Mouse (Mus musculus) gastrocnemius, postnatal 36 days (tissue): ENCODE data around the gene Krtap8-1. TPM values are rescaled to one million over a fixed set of nuclear protein-coding genes. Genes with fewer than 3 reads are reported as not detected.

ENCODE experiments used
- total RNA-seq, 2 experiments: library from RNA; stranded (reverse); gene quantifications; 2 replicates each; pipeline ENCODE4 v1.2.3; 2021

Krtap8-1 gene
- total RNA-seq, 2 experiments from 2014 or later: not detected

Other genes with a start within 250 kb of the Krtap8-1 start
- gene Krtap21-1, start 84.1 kb downstream of the Krtap8-1 start, total RNA-seq: not detected
- gene Krtap6-2, start 67.8 kb downstream of the Krtap8-1 start, total RNA-seq: not detected
- not detected for gene Krtap7-1, start 20.4 kb upstream of the Krtap8-1 start, total RNA-seq
- gene Krtap11-1, start 83.2 kb upstream of the Krtap8-1 start, total RNA-seq: not detected